Mouse (Mus musculus): Measurements from ENCODE around the gene St6galnac3. TPM values are rescaled to one million over a fixed set of nuclear protein-coding genes. Genes with fewer than 3 reads are reported as not detected.

St6galnac3 gene
- polyA plus RNA-seq, 1 experiment: 8.4 TPM

- no peak for DNase-seq
These were observed 185.1 kb downstream of the St6galnac3 start for GRCm38 (mm10) chr3:153539851-153540250.

GRCm38 (mm10) chr3:153538396-153538795 lies 186.6 kb downstream of the St6galnac3 start:
- no peak for TF ChIP-seq CTCF (IDR thresholded peaks at IDR 0.05; ENCODE audit: insufficient read depth, low read length)
- no peak for TF ChIP-seq POLR2A (IDR thresholded peaks at IDR 0.05; ENCODE audit: borderline replicate concordance, extremely low read depth, low read depth, low read length)
- WGBS: 49% methylated on average over 2 of the region's 2 CpGs
- no peak for DNase-seq
- no peaks in the 10 kb centered on the region for H3K4me1 ChIP-seq (ENCODE audit: control insufficient read depth, insufficient read depth, low read length)
- H3K4me3 ChIP-seq (replicated peaks; ENCODE audit: extremely low read depth, low read depth, low read length): no peak overlapping the region

More at GRCm38 (mm10) chr3:153539851-153540250, 185.1 kb downstream of the St6galnac3 start:
- no peak overlapping the region for H3K4me3 ChIP-seq (replicated peaks; ENCODE audit: extremely low read depth, low read depth, low read length)
- TF ChIP-seq POLR2A (IDR thresholded peaks at IDR 0.05; ENCODE audit: borderline replicate concordance, extremely low read depth, low read depth, low read length) (no peak), CTCF (IDR thresholded peaks at IDR 0.05; ENCODE audit: insufficient read depth, low read length) (no peak)
- H3K4me1 ChIP-seq (ENCODE audit: control insufficient read depth, insufficient read depth, low read length): no peaks in the 10 kb centered on the region
- 89% methylated on average over 14 of the region's 14 CpGs for WGBS

- TF ChIP-seq POLR2A (IDR thresholded peaks at IDR 0.05; ENCODE audit: borderline replicate concordance, extremely low read depth, low read depth, low read length) (no peak), CTCF (IDR thresholded peaks at IDR 0.05; ENCODE audit: insufficient read depth, low read length) (no peak)
- Histone ChIP-seq H3K4me3 (replicated peaks; ENCODE audit: extremely low read depth, low read depth, low read length) (no peak overlapping the region), H3K4me1 (ENCODE audit: control insufficient read depth, insufficient read depth, low read length) (no peaks in the 10 kb centered on the region)
- WGBS: 84% methylated on average over 3 of the region's 3 CpGs
- DNase-seq: no peak
These were observed 187.5 kb downstream of the St6galnac3 start for GRCm38 (mm10) chr3:153537435-153537834.

- WGBS: 66% methylated on average over 4 of the region's 4 CpGs
- DNase-seq: no peak
- no peak for TF ChIP-seq CTCF (IDR thresholded peaks at IDR 0.05; ENCODE audit: insufficient read depth, low read length)
- no peak for TF ChIP-seq POLR2A (IDR thresholded peaks at IDR 0.05; ENCODE audit: borderline replicate concordance, extremely low read depth, low read depth, low read length)
- Histone ChIP-seq H3K4me3 (replicated peaks; ENCODE audit: extremely low read depth, low read depth, low read length) (no peak overlapping the region), H3K4me1 (ENCODE audit: control insufficient read depth, insufficient read depth, low read length) (peaks cover 3% of the 10 kb centered on the region; the same call in 1 of the 2 replicates)
These were observed 188.7 kb downstream of the St6galnac3 start for GRCm38 (mm10) chr3:153536260-153536659.

GRCm38 (mm10) chr3:153529174-153529573 lies 195.8 kb downstream of the St6galnac3 start:
- 86% methylated on average over 6 of the region's 6 CpGs for WGBS
- Histone ChIP-seq H3K4me1 (ENCODE audit: control insufficient read depth, insufficient read depth, low read length) (peaks cover 3% of the 10 kb centered on the region; the same call in 1 of the 2 replicates), H3K4me3 (replicated peaks; ENCODE audit: extremely low read depth, low read depth, low read length) (no peak overlapping the region)
- TF ChIP-seq POLR2A (IDR thresholded peaks at IDR 0.05; ENCODE audit: borderline replicate concordance, extremely low read depth, low read depth, low read length) (no peak), CTCF (IDR thresholded peaks at IDR 0.05; ENCODE audit: insufficient read depth, low read length) (no peak)
- DNase-seq: no peak

GRCm38 (mm10) chr3:153525151-153525768 lies 199.7 kb downstream of the St6galnac3 start:
- no peak for DNase-seq
- 85% methylated on average over 6 of the region's 6 CpGs for WGBS
- no peak overlapping the region for H3K4me3 ChIP-seq (replicated peaks; ENCODE audit: extremely low read depth, low read depth, low read length)
- TF ChIP-seq POLR2A (IDR thresholded peaks at IDR 0.05; ENCODE audit: borderline replicate concordance, extremely low read depth, low read depth, low read length) (no peak), CTCF (IDR thresholded peaks at IDR 0.05; ENCODE audit: insufficient read depth, low read length) (no peak)
- H3K4me1 ChIP-seq (ENCODE audit: control insufficient read depth, insufficient read depth, low read length): no peaks in the 10 kb centered on the region

DNA sequence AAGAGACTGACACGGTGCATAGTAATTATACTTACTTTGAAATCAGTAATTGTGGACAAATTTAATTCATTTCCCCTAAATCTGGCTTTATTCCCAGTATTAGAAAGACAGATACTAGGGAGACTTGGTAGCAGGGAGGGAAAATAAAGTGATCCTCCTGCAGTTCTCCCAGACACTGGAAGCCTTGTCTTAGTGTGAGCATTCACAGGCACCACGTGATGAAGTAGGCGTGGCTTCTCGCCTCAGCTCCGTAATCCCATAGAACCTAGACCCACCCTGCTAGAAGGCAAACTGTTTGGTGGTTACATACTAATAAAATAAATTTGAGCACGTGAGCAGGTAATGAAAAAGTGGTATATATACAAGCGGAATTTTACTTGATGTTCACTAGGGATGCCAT lies 208.1 kb downstream of the St6galnac3 start:
- no peak overlapping the region for H3K4me3 ChIP-seq (replicated peaks; ENCODE audit: extremely low read depth, low read depth, low read length)
- TF ChIP-seq POLR2A (IDR thresholded peaks at IDR 0.05; ENCODE audit: borderline replicate concordance, extremely low read depth, low read depth, low read length) (no peak), CTCF (IDR thresholded peaks at IDR 0.05; ENCODE audit: insufficient read depth, low read length) (no peak)
- no peaks in the 10 kb centered on the region for H3K4me1 ChIP-seq (ENCODE audit: control insufficient read depth, insufficient read depth, low read length)
- DNase-seq: no peak
- WGBS: 82% methylated on average over 7 of the region's 7 CpGs

GRCm38 (mm10) chr3:153513501-153514060 lies 211.4 kb downstream of the St6galnac3 start:
- DNase-seq: no peak
- Histone ChIP-seq H3K4me3 (replicated peaks; ENCODE audit: extremely low read depth, low read depth, low read length) (no peak overlapping the region), H3K4me1 (ENCODE audit: control insufficient read depth, insufficient read depth, low read length) (no peaks in the 10 kb centered on the region)
- TF ChIP-seq POLR2A (IDR thresholded peaks at IDR 0.05; ENCODE audit: borderline replicate concordance, extremely low read depth, low read depth, low read length): no peak
- TF ChIP-seq CTCF (IDR thresholded peaks at IDR 0.05; ENCODE audit: insufficient read depth, low read length): no peak
- 62% methylated on average over 6 of the region's 6 CpGs for WGBS

DNA sequence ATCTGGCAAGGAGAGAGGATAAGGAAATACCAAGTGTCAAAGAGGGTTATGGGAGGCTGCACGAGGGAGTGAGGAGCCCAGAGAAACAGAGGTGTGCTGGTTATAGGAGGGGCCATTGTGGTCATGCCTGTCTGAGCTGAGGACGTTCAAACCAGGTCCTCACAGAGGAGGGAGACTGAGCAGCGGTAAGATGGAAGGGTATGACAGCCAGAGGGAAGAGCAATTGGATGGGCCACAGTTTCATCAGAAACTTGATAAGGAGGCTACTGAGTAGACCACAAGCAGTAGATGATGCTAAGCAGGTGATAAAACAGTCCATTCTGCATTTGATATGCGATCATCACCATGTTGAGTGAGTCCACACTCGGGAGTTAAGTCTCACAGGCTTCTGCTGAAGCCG lies 212.4 kb downstream of the St6galnac3 start:
- H3K4me1 ChIP-seq (ENCODE audit: control insufficient read depth, insufficient read depth, low read length): no peaks in the 10 kb centered on the region
- H3K4me3 ChIP-seq (replicated peaks; ENCODE audit: extremely low read depth, low read depth, low read length): no peak overlapping the region
- 71% methylated on average over 6 of the region's 6 CpGs for WGBS
- DNase-seq: no peak
- no peak for TF ChIP-seq POLR2A (IDR thresholded peaks at IDR 0.05; ENCODE audit: borderline replicate concordance, extremely low read depth, low read depth, low read length)
- no peak for TF ChIP-seq CTCF (IDR thresholded peaks at IDR 0.05; ENCODE audit: insufficient read depth, low read length)

- Histone ChIP-seq H3K4me1 (ENCODE audit: control insufficient read depth, insufficient read depth, low read length) (no peaks in the 10 kb centered on the region), H3K4me3 (replicated peaks; ENCODE audit: extremely low read depth, low read depth, low read length) (no peak overlapping the region)
- DNase-seq: no peak
- 49% methylated on average over 7 of the region's 7 CpGs for WGBS
- no peak for TF ChIP-seq CTCF (IDR thresholded peaks at IDR 0.05; ENCODE audit: insufficient read depth, low read length)
- no peak for TF ChIP-seq POLR2A (IDR thresholded peaks at IDR 0.05; ENCODE audit: borderline replicate concordance, extremely low read depth, low read depth, low read length)
These were observed 213.8 kb downstream of the St6galnac3 start for GRCm38 (mm10) chr3:153511151-153511580.

All from lung, adult 2 months (tissue).